14 mouse cellular contexts compared by ENCODE assay signal in the genomic region with DNA sequence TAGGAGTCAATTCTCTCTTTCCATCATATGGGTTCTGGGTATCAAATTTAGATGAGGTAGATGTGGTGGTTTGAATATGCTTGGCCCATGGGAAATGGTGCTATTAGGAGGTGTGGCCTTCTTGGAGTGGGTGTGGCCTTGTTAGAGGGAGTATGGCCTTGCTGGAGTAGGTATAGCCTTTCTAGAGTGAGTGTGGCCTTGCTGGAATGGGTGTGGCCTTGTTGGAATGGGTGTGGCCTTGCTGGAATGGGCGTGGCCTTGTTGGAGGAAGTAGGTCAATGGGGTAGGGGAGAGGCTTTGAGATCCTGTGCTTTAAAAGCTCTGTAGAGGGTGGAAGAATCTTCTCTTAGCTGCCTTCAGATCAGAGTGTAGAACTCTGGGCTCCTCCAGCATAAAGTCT.
"Had no signal": no experiment of that assay in that cellular context is flagged by ENCODE, and none has a peak within 500 bp of the region (broad histone marks: within the 10 kb centered on the region; RNA-seq: fewer than 3 reads in every experiment).

No protein-coding gene starts in this region.

- H3K27me3 ChIP-seq: midbrain, embryonic 13.5 days; midbrain, embryonic 15.5 days; neural tube, embryonic 12.5 days; stomach, embryonic 15.5 days had no signal

- ATAC-seq: midbrain, embryonic 13.5 days; midbrain, embryonic 15.5 days had no signal

- H3K9ac ChIP-seq: lung, embryonic 14.5 days; midbrain, embryonic 13.5 days; midbrain, embryonic 15.5 days; neural tube, embryonic 12.5 days; stomach, embryonic 15.5 days had no signal

- H3K4me2 ChIP-seq: lung, embryonic 14.5 days; midbrain, embryonic 11.5 days; midbrain, embryonic 13.5 days; midbrain, embryonic 15.5 days; neural tube, embryonic 12.5 days; stomach, embryonic 15.5 days had no signal

- H3K9me3 ChIP-seq: stomach, embryonic 15.5 days had no signal

- H3K4me1 ChIP-seq: midbrain, embryonic 13.5 days; midbrain, embryonic 15.5 days; neural tube, embryonic 12.5 days; stomach, embryonic 15.5 days had no signal

- H3K27ac ChIP-seq: midbrain, embryonic 13.5 days; midbrain, embryonic 15.5 days; neural tube, embryonic 12.5 days; stomach, embryonic 15.5 days; stomach, postnatal 0 days had no signal

- H3K4me3 ChIP-seq: midbrain, embryonic 13.5 days; midbrain, embryonic 15.5 days; neural tube, embryonic 12.5 days; stomach, embryonic 15.5 days had no signal

- DNase-seq: lung, adult 18-20 months; lung, embryonic 14.5 days; lung, postnatal 10 days; lung, postnatal 4 days; right cerebral cortex, postnatal 14 days; thymus, adult 2 months; thymus, postnatal 25 days; thymus, postnatal 4 days had no signal

- H3K36me3 ChIP-seq: midbrain, embryonic 13.5 days; midbrain, embryonic 15.5 days; neural tube, embryonic 12.5 days; stomach, embryonic 15.5 days had no signal
